Mouse (Mus musculus) ES-E14 (cell line): ENCODE results near the gene Best1.

ENCODE experiments used
- HCFC1 ChIP-seq: IDR thresholded peaks from 2 replicates; pipeline ENCODE4 v1.6.1; 2012; ENCODE audit warnings: low read length, inconsistent platforms, borderline replicate concordance; ENCODE audit not compliant: insufficient read depth
- MAFK ChIP-seq: IDR thresholded peaks from 2 replicates; pipeline ENCODE4 v1.6.1; 2014; ENCODE audit warnings: mild to moderate bottlenecking, low read depth, low read length, inconsistent platforms; ENCODE audit not compliant: insufficient read depth
- ZNF384 ChIP-seq: IDR thresholded peaks from 2 replicates; pipeline ENCODE4 v1.6.1; 2012; ENCODE audit warnings: low read depth, low read length, inconsistent platforms

DNA sequence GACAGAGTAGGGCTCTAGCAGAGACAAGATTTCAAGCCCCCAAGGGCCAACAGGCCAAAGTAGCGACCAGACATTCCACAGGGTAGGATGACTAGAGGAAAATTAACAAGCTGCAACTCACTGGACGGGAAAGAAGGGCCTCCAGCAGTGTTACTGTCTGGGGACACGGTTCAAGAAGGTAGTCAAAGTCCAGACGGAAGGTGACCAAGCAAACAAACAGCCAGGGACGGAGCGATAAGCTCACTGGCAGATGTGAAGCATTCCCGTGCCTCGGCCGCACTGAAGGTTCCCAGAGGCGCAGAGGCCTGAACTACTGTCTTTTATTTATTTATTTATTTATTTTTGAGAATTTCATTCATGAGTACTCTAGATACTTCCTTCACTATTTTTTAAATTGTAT is 24.3 kb downstream of the Best1 start:
- TF ChIP-seq MAFK (no peak), ZNF384 (no peak), HCFC1 (no peak)
